Mouse (Mus musculus): ENCODE measurements at regions not wholly inside any gene's neighbourhood (a gene's known extent, or its start where the extent isn't known, plus 50 kb on each side); places are given as distances from the start of the nearest gene placed in this dataset.

DNA sequence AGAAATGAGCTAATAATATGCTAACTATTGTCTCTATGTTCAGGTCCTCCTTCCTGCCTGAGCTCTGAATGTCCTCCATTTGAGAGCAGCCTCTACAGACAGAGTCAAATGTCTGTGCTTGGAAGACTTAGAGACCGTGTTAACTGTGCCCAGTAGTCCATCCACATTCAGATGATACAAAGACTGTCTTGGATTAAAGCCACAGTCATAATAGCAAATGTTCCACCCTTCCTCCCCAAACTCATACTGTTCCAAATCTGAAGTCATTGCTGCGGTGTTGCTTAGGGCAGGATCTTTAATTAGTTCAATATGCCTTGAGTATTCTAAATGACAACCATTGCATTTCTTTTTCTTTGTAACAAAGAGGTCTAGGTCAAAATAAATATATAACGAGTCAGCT lies 923.2 kb upstream of the Gm7489 start:
- no peak for DNase-seq

DNA sequence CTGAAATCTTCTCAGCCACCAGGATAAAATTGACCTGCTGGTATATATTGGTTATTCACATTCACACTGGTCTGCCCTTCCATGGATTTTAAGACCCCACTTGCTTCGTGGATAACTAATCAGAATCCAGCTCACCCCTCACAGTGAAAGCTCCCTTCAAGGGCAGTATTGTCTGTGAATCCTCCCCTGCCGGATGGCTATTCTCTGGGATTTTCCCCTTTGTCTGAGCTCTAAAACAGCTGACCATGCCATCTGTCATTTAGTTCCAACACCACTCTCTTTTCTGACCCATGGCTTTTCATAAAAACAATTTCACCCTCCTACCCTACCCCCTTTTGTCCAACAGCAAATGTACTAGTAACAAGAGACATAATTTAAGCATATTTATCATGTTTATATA lies 920.8 kb upstream of the Gm7489 start:
- peak; percentile 48 for DNase-seq

DNA sequence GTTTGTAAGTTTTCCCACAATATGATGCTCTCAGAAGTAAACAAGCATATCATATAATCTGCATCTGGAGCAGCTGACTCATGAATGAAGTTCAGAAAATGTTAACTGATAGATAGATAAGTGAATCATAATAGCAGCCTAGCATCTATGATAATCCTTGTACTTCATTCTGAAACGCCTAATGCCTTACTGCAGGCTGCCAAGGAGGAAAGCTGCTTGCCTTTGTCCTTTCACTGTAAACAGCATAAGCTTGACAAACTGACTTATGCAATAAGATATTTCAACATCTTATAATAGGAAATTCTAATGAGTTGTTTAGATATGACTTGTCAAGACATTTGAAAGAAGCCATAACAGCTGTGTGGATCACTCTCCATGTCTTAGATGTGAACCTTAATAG lies 920.3 kb upstream of the Gm7489 start:
- no peak for DNase-seq

DNA sequence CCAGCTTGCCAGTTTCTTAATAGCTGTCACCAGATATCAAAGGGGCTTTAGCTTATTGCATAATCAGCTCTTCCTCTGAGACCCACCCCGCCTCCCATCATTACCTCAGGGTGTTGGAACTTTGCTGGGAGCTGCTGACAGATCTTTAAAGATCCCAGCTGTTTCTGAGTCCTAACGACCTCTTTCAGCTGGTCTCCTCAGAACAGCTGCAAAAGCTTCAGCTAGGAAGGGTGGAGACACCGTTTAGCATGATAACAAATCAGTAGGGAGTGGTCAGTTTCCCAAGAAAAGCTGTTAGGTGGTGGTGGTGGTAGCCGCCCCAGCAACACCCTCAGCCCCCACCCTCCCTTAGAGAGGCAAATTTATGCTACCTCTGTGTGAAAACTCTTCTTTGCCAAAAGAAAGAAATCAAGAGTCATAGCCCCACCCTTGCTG lies 916.9 kb upstream of the Gm7489 start:
- peak; percentile 21 for DNase-seq

DNA sequence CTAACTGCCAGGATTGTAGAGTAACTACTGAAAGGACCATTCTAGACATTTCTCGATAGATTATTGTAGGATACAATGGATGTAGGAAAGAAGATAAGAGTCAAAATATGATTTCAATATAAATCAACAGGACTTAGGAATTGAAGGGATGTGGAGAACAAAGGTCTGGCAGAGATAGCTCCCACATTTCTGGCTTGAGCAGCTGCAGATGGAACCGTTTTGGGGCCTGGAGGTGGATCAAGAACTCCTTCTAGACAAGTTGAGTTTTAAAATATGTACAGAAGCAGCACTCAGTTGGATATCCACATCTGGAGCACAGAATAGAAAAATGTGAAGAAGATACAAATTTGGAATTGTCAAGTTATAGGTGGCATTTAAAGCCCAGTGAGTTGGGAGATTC lies 901.9 kb upstream of the Gm7489 start:
- no peak for DNase-seq

DNA sequence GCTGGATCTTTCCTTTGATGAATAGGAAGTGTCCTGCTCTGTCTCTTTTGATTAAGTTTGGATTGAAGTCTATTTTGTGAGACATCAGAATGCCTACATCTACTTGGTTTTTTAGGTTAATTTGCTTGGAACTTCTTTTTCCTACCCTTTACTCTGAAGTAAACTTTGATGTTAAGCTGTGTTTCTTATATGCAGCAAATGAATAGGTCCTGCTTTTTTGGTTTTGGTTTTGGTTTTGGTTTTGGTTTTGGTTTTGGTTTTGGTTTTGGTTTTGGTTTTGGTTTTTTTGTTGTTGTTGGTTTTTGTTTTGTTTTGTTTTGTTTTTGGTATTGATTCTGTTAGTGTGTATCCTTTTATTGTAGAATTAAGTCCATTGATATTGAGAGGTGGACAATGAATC lies 894.1 kb upstream of the Gm7489 start:
- DNase-seq, result no peak

DNA sequence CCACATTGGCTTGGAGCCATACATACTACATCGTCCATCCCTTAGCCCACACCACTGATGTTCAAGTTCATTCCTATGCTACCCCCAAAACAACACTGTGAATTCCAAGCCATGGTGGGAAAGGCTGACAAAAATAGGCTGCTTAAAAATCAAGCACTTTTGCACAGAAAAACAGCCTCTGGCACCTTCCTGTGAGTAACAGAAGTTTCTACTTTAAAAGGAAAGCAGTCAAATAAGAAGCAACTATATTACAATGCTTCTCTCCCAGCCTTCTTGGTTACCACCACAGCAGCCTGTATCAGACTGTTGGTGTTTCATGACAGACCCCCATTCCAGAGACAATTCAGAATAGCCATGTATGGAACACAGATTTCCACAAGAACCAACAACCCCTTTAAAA lies 890.4 kb upstream of the Gm7489 start:
- no peak for DNase-seq

DNA sequence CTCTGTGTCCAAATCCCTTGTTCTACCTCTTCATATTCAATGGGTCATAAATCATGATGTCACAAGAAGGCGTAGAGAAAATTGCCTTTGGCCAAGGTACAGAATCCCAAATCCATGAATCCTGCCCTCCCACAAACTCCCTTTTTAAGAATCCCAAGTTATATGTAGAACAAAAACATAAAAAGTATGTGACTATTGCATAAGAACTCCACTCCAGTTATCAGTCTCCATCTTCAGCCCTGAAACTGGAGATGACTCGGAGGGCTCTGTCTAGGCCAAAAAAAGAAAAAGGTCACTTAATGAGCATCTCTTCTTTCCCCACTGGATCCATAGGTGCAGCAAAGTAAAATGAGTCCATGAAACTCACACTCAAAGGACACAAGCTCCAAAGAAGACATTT lies 885.5 kb upstream of the Gm7489 start:
- DNase-seq, result no peak

DNA sequence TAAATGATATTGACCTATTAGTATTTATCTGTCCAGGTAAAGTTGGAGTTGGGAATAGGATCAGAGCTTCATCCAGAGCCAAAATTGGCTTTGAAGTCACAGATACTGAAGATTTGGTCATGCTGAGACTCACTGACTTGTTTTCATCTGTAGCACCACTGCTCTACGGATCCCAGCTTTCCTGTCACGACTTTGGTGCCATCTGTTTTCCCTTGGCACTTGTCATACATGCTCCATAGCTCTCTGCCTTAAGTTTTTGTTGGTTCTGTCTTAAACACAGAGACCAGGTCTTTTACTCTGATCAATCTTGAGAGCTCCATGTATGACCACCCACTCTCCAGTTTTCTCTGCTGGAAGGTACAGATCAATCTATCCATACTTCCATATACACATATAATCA lies 884.9 kb upstream of the Gm7489 start:
- DNase-seq, result no peak

DNA sequence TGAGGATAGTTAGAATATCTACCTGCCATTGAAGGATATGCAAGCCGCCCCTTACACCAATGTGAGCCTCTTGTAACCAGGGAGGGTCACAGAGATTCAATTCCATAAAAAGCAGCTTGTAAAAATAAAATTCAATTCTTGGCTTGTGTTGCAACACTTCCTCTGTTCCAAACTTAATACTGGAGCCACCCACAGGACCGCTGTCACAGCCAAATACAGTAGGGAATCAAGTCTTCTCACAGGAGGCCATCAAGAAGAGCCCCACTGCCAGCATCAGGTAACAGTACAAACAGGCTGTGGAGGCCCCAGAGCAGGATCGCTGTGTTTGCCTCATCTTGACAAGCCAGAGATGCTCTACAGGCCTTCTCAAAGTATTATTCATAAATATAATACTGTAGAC lies 883.3 kb upstream of the Gm7489 start:
- no peak for DNase-seq

DNA sequence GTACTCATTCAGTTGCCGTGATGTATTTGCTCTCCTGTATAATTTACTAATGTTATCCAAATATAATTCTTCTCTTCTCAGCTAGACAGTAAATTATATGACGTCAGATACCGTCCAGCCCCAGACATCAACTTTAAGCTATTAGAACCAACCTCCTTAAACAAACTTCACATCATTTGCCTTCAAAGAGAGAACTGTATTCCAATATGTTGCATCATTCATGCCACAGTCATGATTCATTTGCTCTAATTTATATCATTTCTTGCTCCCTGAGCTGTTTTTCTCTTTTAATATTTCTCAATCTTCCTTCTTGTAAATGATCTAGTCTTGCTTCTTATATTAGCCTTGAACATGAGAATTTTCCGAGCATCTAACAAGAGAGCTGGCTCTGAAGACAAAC lies 882.7 kb upstream of the Gm7489 start:
- DNase-seq, result no peak

DNA sequence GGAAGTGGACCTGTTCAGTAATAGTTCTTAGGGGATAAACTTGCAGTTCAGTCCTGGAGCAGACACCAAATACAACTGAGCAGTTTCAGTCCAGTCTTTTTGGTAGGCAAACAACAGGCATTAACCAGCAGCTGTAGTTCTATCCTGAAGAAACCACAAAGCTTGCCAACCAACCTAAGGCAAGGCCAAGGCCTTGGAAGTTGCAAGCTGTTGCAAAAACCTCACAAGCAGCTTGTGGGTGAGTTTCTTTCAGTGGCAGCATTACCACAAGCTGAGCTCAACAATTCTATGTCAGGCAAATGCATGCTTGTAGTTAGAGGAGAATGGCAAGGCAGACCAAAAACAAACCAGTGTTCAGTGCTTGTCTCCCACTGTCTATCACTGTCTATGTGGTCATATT lies 880.6 kb upstream of the Gm7489 start:
- DNase-seq, result no peak

DNA sequence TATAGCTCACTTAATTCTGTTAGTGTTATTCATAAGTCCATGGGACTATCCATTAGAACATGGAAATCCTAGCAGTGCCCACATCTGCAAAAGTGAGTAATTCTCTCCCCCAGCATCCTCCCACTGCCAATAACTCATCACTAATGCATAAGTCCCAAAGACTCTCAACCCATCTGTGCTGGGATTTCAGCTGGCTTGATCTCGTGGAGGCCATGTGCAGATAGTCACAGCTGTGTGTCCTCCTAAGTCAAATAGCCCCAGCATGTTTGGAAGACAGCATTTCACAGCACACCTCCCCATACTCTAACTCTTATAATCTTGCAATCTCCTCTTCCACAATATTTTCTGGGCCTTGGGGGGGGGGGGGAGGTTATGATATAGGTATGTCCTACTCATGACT lies 877.9 kb upstream of the Gm7489 start:
- DNase-seq, result no peak

DNA sequence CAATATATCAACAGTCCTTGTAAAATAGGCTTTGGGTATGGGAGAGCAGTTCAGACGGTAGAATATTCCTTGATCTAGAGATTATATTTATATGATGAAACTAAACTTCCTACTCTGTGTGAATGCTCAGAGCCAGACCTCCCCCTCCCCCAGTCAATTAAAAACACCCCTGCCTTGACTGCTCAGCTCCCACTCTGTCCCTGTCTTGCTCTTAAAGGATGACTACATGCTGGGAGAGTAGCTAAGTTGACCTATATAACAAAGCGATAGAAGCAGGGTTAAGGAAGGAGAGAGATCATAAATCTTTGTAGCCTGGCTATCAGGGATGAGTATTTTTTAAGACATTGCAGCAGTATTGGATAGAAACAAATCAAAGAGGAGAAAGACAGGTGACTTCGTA lies 875.4 kb upstream of the Gm7489 start:
- no peak for DNase-seq
